Mouse (Mus musculus) liver, embryonic 15.5 days (tissue): Measurements from ENCODE around the gene Cyp24a1. TPM values are rescaled to one million over a fixed set of nuclear protein-coding genes. Genes with fewer than 3 reads are reported as not detected.

Experiments
- ATAC-seq: fragments of 200-750 bp; cut with Nextera tagmentation; 2 replicates; pipeline ENCODE4 v1.8.0; 2017; ENCODE audit warnings: moderate number of reproducible peaks, mild to moderate bottlenecking, moderate library complexity; ENCODE audit not compliant: insufficient read depth
- H3K27ac ChIP-seq: fragments of 300-500 bp; sonication (generic); replicated peaks from 2 replicates; pipeline ENCODE4 v1.5.1; 2015; ENCODE audit warnings: mild to moderate bottlenecking, inconsistent platforms
- H3K27me3 ChIP-seq: fragments of 300-500 bp; sonication (generic); 2 replicates; pipeline ENCODE4 v1.6.1; 2015; ENCODE audit warnings: mild to moderate bottlenecking, inconsistent platforms
- H3K36me3 ChIP-seq: fragments of 300-500 bp; sonication (generic); replicated peaks from 2 replicates; pipeline ENCODE4 v1.6.1; 2015; ENCODE audit warnings: moderate library complexity, mild to moderate bottlenecking, inconsistent platforms
- H3K4me1 ChIP-seq: fragments of 300-500 bp; sonication (generic); replicated peaks from 2 replicates; pipeline ENCODE4 v1.6.1; 2015; ENCODE audit warnings: inconsistent platforms
- H3K4me2 ChIP-seq: fragments of 300-500 bp; sonication (generic); 2 replicates; pipeline ENCODE4 v1.6.1; 2015; ENCODE audit warnings: moderate library complexity, mild to moderate bottlenecking, inconsistent platforms
- H3K4me3 ChIP-seq: fragments of 300-500 bp; sonication (generic); replicated peaks from 2 replicates; pipeline ENCODE4 v1.5.1; 2015; ENCODE audit warnings: mild to moderate bottlenecking, inconsistent platforms
- H3K9ac ChIP-seq: fragments of 300-500 bp; sonication (generic); 2 replicates; pipeline ENCODE4 v1.6.1; 2015; ENCODE audit warnings: moderate library complexity, mild to moderate bottlenecking, inconsistent platforms
- H3K9me3 ChIP-seq: fragments of 300-500 bp; sonication (generic); replicated peaks from 2 replicates; pipeline ENCODE4 v1.6.1; 2016; ENCODE audit warnings: inconsistent platforms
- WGBS: fragments of 180-500 bp; shearing (Covaris S2); methylation state at CpG from one replicate; pipeline ENCODE4 v1.1.7; 2015; ENCODE audit warnings: mixed read lengths; ENCODE audit not compliant: insufficient replicate concordance; 5-methylcytosine and 5-hydroxymethylcytosine counted together
- polyA plus RNA-seq: library from polyadenylated mRNA; unstranded; fragments of >200 nt; fragmentation: Nextera tagmentation; extraction: Ambion mirVana; gene quantifications from 2 replicates; pipeline ENCODE4 v1.2.1, GENCODE M21; 2015

Cyp24a1 gene
- not detected in 2 replicates for polyA plus RNA-seq

- peaks cover 6% of the 10 kb centered on the region; the same call in 1 of the 2 replicates for H3K4me1 ChIP-seq
- peak within 1 kb of the TSS; percentile 13; the same call in 1 of the 2 replicates for H3K4me2 ChIP-seq
- peaks cover 65% of the 10 kb centered on the region for H3K27me3 ChIP-seq
- no peak for ATAC-seq
- no peak within 1 kb of the TSS for H3K4me3 ChIP-seq
- no peak within 1 kb of the TSS for H3K27ac ChIP-seq
- H3K9ac ChIP-seq: no peak within 1 kb of the TSS
- no peaks in the 10 kb centered on the region for H3K9me3 ChIP-seq
- H3K36me3 ChIP-seq: no peaks in the 10 kb centered on the region
- WGBS: under 1% methylated on average over 35 of the region's 36 CpGs
Measured at GRCm38 (mm10) chr2:170497091-170497566, at the start of gene Cyp24a1. Gene Cyp24a1, minus strand, starts transcription at chr2:170497145.

GRCm38 (mm10) chr2:170545745-170546144 is 48.8 kb upstream of the Cyp24a1 start:
- no peak overlapping the region for H3K9ac ChIP-seq
- ATAC-seq: no peak
- H3K36me3 ChIP-seq: no peaks in the 10 kb centered on the region
- H3K27me3 ChIP-seq: no peaks in the 10 kb centered on the region
- H3K9me3 ChIP-seq: no peaks in the 10 kb centered on the region
- no peak overlapping the region for H3K4me3 ChIP-seq
- H3K27ac ChIP-seq: no peak overlapping the region
- H3K4me1 ChIP-seq: no peaks in the 10 kb centered on the region
- 40% methylated on average over 4 of the region's 4 CpGs for WGBS
- no peak overlapping the region for H3K4me2 ChIP-seq

DNA sequence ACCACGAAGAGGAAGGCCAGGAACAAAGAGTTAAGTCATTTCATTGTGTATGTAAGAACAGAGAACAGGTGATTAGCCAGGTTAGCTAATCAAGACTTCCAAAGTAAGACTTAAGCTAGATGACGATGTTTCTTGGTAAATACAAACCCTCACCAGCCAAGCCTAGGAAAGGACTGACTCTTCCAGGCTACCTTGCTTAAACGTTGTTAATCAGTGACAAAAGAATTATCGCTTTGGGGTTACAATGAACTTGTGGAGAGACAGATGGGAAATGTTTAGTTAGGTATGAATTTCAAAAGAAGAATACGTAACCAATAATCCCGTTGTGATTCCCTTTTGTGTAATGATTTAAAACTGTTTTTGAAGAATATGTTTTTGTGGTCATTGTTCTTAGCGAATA is 48.0 kb upstream of the Cyp24a1 start:
- Histone ChIP-seq H3K9me3 (no peaks in the 10 kb centered on the region), H3K27me3 (no peaks in the 10 kb centered on the region), H3K4me2 (no peak overlapping the region), H3K4me3 (no peak overlapping the region), H3K9ac (no peak overlapping the region), H3K36me3 (no peaks in the 10 kb centered on the region), H3K27ac (no peak overlapping the region), H3K4me1 (no peaks in the 10 kb centered on the region)
- WGBS: 59% methylated on average over 7 of the region's 7 CpGs
- no peak for ATAC-seq

DNA sequence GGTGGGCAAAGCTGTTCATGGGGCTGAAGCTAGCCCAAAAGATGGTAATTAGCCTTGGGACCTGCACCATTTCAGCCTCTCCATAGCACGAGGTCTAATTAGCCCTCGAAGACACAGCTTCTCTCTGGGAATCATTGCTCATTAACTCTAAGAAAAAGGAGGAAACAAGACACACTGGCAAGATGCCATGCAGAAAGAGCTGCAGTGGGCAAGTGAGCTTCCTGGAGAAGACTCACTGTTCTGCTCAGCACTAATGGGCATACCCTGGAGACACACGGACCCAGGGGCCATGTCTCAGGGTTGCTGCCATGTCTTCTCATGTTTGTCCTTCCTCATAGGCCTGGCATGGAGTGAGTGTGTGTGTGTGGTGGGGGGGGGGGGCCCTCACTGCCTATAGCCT is 47.2 kb upstream of the Cyp24a1 start:
- H3K4me3 ChIP-seq: no peak overlapping the region
- H3K27ac ChIP-seq: no peak overlapping the region
- no peak for ATAC-seq
- no peak overlapping the region for H3K4me2 ChIP-seq
- WGBS: 63% methylated on average over 3 of the region's 3 CpGs
- no peaks in the 10 kb centered on the region for H3K27me3 ChIP-seq
- H3K36me3 ChIP-seq: no peaks in the 10 kb centered on the region
- no peaks in the 10 kb centered on the region for H3K9me3 ChIP-seq
- no peaks in the 10 kb centered on the region for H3K4me1 ChIP-seq
- no peak overlapping the region for H3K9ac ChIP-seq

- Histone ChIP-seq H3K4me1 (no peaks in the 10 kb centered on the region), H3K4me2 (no peak overlapping the region), H3K9me3 (no peaks in the 10 kb centered on the region), H3K27me3 (no peaks in the 10 kb centered on the region), H3K9ac (no peak overlapping the region), H3K36me3 (no peaks in the 10 kb centered on the region), H3K27ac (no peak overlapping the region), H3K4me3 (no peak overlapping the region)
- ATAC-seq: no peak
- 57% methylated on average over 5 of the region's 5 CpGs for WGBS
Measured at GRCm38 (mm10) chr2:170543625-170544024, 46.7 kb upstream of the Cyp24a1 start.

GRCm38 (mm10) chr2:170539211-170539610 is 42.3 kb upstream of the Cyp24a1 start:
- Histone ChIP-seq H3K36me3 (no peaks in the 10 kb centered on the region), H3K9ac (no peak overlapping the region), H3K9me3 (no peaks in the 10 kb centered on the region), H3K4me3 (no peak overlapping the region), H3K27ac (no peak overlapping the region), H3K27me3 (no peaks in the 10 kb centered on the region), H3K4me1 (no peaks in the 10 kb centered on the region), H3K4me2 (no peak overlapping the region)
- ATAC-seq: no peak
- WGBS: 70% methylated on average over 9 of the region's 9 CpGs

DNA sequence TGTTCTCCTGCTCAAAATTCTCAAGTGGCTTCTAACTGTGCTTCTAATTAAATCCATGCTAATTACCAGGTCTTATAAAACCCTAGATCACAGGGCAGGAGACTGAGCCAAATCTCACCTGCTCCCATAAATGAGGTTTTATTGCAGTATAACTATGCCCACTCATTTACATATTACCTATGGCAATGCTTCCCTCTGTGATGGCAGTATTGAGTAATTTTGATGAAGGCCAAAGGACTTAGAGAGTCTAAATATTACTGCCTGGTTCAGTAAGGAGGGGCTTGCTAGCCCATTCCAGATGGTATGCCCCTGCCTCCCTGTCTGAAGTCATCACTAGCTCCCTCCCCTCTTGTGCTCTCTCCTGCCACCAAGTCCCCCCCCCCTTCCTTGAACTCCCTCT is 38.9 kb upstream of the Cyp24a1 start:
- no peaks in the 10 kb centered on the region for H3K9me3 ChIP-seq
- no peaks in the 10 kb centered on the region for H3K36me3 ChIP-seq
- no peaks in the 10 kb centered on the region for H3K4me1 ChIP-seq
- no peak overlapping the region for H3K27ac ChIP-seq
- no peaks in the 10 kb centered on the region for H3K27me3 ChIP-seq
- H3K4me3 ChIP-seq: no peak overlapping the region
- no peak for ATAC-seq
- no peak overlapping the region for H3K4me2 ChIP-seq
- no peak overlapping the region for H3K9ac ChIP-seq

- Histone ChIP-seq H3K27me3 (no peaks in the 10 kb centered on the region), H3K9me3 (no peaks in the 10 kb centered on the region), H3K4me3 (no peak overlapping the region), H3K9ac (no peak overlapping the region), H3K36me3 (no peaks in the 10 kb centered on the region), H3K4me1 (no peaks in the 10 kb centered on the region), H3K27ac (no peak overlapping the region), H3K4me2 (no peak overlapping the region)
- ATAC-seq: no peak
- 78% methylated on average over 11 of the region's 11 CpGs for WGBS
Measured at GRCm38 (mm10) chr2:170534803-170535174, 37.8 kb upstream of the Cyp24a1 start.

DNA sequence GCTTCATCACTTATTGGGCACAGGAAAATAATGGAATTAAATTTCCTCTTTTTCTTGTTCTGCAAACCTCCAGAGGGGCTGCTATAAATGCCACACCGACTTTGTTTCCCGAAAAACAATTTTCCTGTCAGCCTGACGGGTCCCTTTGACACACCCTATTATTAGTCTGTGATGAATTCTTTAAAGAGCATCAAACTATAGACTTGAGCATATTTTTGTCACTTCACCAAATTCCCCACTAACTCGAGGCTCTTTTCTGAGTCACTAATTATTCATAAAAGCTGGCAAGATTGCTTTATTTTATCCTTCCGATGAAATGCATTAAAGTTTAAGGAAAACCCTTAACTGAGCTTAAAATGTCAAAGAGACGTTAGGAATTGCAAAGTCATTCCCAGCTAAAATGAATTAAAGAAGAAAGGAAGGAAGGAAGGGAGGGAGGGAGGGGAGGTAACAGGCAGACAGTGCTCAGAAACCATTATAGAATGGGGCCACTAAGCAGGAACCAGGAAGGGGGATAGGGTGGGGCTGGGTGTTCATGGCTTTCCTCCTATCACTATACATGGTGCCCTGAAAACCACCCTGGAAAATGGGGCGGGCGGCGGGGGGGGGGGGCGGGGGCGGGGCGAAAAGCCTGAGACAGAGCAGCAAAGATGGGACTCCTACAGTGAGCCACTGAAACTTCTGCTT is 37.3 kb upstream of the Cyp24a1 start:
- no peak overlapping the region for H3K27ac ChIP-seq
- H3K4me1 ChIP-seq: no peaks in the 10 kb centered on the region
- H3K9me3 ChIP-seq: no peaks in the 10 kb centered on the region
- H3K4me3 ChIP-seq: no peak overlapping the region
- peak; percentile 34; the same call in 1 of the 2 replicates for ATAC-seq
- WGBS: 31% methylated on average over 11 of the region's 12 CpGs
- H3K27me3 ChIP-seq: no peaks in the 10 kb centered on the region
- H3K4me2 ChIP-seq: no peak overlapping the region
- no peak overlapping the region for H3K9ac ChIP-seq
- no peaks in the 10 kb centered on the region for H3K36me3 ChIP-seq

DNA sequence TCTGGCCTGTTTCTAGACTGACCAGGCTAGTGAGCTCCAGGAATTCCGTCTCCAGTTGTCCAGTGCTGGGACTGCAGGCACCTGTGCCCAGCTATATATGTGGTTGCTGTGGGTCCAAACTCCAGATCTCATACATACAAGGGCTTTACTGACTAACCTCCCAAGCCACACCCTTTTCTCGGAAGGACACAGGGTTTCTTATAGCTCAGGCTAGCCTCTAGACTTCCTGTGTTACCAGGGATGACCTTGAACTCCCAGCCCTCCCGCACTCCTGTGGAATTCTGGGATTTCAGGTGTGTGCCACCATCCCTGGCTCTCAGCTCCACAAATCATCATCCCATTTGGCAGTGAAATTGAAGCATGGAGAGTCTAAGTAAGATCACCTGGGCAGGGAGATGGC is 33.3 kb upstream of the Cyp24a1 start:
- Histone ChIP-seq H3K4me2 (no peak overlapping the region), H3K9ac (no peak overlapping the region), H3K4me3 (no peak overlapping the region), H3K9me3 (no peaks in the 10 kb centered on the region), H3K36me3 (no peaks in the 10 kb centered on the region), H3K27me3 (no peaks in the 10 kb centered on the region), H3K4me1 (no peaks in the 10 kb centered on the region), H3K27ac (no peak overlapping the region)
- ATAC-seq: no peak
- 65% methylated on average over 3 of the region's 3 CpGs for WGBS

- no peaks in the 10 kb centered on the region for H3K36me3 ChIP-seq
- H3K4me3 ChIP-seq: no peak overlapping the region
- H3K27me3 ChIP-seq: no peaks in the 10 kb centered on the region
- WGBS: 81% methylated on average over 7 of the region's 7 CpGs
- no peak overlapping the region for H3K9ac ChIP-seq
- H3K9me3 ChIP-seq: no peaks in the 10 kb centered on the region
- H3K27ac ChIP-seq: no peak overlapping the region
- ATAC-seq: no peak
- no peak overlapping the region for H3K4me2 ChIP-seq
- H3K4me1 ChIP-seq: no peaks in the 10 kb centered on the region
Measured at GRCm38 (mm10) chr2:170529766-170530165, 32.8 kb upstream of the Cyp24a1 start.

- Histone ChIP-seq H3K27me3 (no peaks in the 10 kb centered on the region), H3K36me3 (no peaks in the 10 kb centered on the region), H3K4me2 (no peak overlapping the region), H3K4me3 (no peak overlapping the region), H3K9ac (no peak overlapping the region), H3K9me3 (no peaks in the 10 kb centered on the region), H3K27ac (no peak overlapping the region), H3K4me1 (no peaks in the 10 kb centered on the region)
- no peak for ATAC-seq
- 84% methylated on average over 16 of the region's 16 CpGs for WGBS
Measured at GRCm38 (mm10) chr2:170528061-170528460, 31.1 kb upstream of the Cyp24a1 start.
